Mouse (Mus musculus): ENCODE data around the gene Fyttd1.
"Not testable (repeated sequence)": the region's sequence is repeated elsewhere in the genome, so short reads cannot be mapped to it uniquely, and the experiment has no call there.

The Fyttd1 gene

DNA sequence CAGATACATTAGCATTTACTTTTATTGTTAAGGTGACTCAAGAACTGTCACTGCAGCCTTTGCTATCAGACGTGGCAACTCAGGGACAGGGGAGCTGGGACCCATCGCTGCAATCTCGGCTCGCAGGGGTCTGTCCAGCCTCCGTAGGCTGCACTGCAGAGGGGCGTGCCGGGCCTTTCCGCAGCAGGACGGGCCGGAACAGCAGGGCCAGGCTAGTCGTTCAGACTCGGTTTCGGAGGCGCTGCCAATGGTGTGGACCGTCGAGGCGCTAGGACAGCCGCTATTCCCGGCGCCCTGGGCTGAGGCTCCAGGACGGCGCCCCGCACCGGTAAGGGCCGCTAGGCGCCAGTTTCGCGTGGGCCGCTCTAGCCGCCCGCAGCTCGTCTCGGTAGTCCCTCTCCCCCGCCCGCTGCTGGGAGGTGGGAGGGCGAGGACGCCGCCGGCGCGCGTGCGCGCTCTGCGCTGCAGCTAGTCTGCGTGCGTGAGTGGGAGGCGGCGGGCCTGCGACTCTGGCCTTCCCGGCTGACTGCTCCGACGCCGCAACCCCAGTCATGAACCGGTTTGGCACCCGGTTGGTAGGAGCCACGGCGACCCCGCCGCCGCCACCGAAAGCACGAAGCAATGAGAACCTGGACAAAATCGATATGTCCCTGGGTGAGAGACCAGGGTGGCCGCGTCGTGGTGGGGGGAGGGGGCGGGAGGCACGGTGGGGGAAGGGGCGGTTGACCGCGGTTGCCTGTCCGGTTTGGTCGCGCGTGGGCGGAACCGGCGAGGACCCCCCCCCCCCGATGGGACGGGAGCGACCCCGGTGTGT, at the start of gene Fyttd1, which contains the start of gene Rubcn:
Gene Fyttd1 (plus strand): TSS at position 158 of the 814 bp plus-strand sequence.
Gene Rubcn (minus strand): TSS at position 424 of the 814 bp plus-strand sequence.
- DNase-seq (ENCODE audit: low read depth, low spot score) = peak; percentile 98

DNA sequence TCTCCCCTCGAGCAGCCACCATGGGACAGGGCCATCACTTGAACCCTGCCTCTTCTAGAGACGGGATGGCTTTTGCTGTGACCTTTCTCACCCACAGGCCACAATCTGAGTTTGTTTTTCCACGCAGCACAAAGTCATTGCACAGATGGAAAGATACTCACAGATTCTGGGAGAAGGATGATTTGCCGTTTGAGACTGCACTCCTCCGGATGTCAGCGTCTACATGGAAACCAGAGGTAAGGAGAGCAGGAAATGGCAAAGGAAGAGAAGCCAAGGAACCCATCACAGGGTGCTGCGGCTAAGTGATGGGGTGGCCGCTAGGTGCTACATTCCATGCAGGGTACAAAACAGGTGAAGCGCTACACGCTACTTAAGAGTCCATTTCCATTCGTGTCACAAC, 48.2 kb upstream of the Fyttd1 start:
- DNase-seq (ENCODE audit: low read depth, low spot score) = no peak

DNA sequence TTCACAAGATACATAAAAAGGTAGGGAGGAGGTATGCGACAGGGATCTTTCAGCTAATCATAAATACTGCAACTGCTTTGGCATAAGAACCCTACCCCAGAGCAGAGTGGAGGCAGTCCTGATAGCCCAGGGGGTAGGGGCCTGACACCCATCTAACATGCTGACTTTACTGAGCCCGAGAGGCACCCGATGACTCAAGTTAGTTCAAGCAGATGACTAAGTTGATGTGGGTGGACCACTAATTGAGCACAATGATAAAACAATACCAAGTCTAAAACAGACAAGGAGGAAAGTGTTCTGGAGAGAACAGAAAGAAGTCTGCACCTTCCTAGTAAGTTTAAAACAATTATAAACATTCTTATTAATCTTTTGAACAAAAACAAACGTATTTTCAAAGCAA, 45.8 kb upstream of the Fyttd1 start:
- DNase-seq (ENCODE audit: low read depth, low spot score) = no peak

DNA sequence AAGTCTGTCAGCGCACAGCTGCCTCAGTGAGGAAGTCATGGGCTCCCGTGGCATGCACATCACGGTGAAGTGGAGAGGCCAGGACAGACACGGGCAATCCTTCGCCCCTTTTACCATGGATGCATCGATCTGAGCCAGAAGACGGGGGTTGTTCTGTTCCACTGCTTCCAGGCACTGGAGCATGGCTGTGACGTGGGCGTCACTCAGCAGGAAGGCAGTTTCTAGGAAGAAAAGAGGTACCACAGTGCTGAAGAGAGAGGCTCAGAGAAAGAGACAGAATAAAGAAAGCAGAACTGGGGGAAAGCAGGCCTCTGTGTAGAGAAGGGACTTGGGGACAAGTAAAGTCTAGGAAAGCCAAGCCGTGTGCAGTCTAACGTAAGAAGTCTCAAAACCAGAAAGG, 30.2 kb upstream of the Fyttd1 start:
- DNase-seq (ENCODE audit: low read depth, low spot score) = no peak

DNA sequence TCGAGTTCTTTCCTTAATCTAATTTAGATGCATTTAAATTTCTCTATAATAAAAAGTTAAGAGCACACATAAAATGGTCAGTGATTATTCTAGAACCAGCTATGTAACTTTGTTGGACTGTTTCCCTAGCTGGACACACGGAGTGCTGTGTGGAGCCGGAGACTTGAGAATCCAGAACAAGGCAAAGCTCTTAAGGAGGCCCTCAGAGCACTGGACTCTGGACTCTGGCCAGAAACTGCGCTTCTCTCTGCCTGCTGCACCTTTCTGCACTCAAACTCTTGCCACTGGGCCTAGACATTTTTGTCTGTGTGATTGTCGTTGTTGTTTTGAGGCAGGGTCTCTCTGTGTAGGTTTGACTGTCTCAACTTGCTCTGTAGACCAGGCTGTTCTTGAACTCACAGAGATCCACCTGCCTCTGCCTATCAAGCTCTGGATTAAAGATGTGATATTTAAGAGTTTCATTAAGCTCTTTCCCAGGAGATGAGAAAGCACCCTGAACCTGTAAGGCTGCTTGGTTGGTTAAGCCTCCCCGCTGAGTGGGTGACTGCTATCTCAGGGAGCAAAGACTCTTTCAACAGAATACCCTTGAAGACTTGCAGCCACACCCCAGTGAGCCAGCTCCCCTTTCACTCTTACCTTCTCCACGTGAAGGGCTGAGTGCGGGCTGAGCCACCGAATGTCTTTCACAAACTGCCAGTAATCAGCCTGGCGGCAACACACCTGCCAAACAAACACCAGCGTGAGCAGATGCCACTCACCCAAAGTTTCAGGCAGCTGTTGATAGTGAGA, 28.1 kb upstream of the Fyttd1 start:
- no peak for DNase-seq (ENCODE audit: low read depth, low spot score)

DNA sequence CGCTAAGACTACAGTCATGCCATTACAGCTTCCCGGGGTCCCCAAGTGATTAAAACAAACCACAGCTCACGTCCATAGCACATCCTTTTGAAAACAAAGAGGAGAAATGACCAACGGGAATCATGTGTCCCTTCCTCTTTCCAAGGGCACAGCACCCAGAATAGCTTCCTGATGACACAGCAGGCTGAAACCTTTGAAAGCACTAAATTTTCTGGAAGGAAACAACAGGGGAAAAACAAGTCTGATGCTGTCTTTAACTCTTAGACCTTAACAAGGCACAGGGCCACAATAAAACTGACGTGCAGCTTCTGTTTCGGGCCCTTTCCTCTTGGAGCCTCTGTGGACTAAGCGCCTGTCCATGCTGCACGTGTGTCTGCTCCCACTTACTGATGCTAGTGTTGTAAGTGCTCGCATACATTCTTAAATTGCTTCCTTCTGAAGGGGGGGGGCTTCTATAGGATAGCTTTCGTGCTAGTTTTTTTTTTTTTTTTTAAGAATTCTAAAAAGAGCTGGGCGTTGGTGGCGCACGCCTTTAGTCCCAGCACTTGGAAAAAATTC, 23.7 kb upstream of the Fyttd1 start:
- DNase-seq (ENCODE audit: low read depth, low spot score) = no peak

DNA sequence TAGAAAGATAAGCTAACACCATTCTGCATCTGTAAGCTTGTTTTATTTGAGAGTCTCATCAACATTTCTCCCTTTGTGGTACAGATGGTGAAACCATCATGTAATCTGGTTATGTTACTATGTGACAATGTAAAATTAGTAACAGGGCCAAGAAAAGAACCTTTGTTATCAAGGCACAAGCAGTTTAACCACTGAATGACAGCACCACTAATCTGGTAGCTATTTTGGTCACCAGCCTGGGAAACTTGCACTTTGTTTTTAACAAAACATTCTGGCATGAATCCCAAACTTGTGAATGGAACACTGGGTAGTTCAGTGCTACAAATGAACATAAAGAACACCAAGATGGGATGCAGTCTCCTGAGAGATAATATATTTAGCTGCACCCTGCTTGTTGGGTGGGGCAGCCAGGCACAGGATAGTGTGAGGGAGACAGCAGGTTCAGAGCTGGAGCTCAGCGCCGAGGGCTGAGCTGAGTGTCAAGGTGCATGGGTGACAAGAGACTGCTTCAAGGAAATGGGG, 23.2 kb upstream of the Fyttd1 start:
- no peak for DNase-seq (ENCODE audit: low read depth, low spot score)

DNA sequence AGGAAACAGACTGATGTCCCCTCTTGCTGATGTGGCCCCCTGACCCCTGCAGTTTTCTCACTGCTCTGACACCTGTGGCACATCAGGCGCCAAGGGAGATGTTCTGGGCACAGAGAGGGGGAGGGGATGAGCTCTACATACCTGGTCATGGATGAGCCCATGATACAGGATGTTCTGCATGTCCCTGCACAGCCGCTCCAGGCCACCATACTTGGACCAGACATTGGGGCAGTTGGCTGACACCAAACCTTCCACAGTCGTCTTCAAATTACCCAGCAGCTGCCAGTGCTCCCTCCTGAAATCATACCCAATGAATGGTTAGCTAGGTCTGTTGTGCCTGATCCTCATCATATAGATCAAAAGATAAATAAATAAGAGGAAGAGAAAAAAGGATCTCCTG, 20.5 kb upstream of the Fyttd1 start:
- DNase-seq (ENCODE audit: low read depth, low spot score) = no peak

DNA sequence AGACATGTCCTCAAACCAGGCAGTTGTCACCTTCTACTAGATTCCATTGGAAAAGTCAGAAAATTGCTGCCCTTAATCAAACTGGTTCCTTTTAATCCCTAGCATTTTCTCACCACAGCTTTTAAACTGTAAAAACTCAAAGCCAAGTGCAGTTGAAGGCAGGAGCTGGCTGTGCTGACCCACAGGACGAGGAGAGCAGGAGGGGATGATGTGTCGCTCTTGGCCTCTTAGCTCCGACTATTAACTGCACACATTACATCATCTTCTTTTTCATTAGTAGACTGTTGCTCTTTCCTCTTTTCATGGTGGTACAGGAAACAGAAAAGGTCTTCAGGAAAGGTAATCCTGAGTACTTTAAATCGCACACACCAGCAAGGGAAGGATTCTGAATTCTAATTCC, 18.9 kb upstream of the Fyttd1 start:
- no peak for DNase-seq (ENCODE audit: low read depth, low spot score)

DNA sequence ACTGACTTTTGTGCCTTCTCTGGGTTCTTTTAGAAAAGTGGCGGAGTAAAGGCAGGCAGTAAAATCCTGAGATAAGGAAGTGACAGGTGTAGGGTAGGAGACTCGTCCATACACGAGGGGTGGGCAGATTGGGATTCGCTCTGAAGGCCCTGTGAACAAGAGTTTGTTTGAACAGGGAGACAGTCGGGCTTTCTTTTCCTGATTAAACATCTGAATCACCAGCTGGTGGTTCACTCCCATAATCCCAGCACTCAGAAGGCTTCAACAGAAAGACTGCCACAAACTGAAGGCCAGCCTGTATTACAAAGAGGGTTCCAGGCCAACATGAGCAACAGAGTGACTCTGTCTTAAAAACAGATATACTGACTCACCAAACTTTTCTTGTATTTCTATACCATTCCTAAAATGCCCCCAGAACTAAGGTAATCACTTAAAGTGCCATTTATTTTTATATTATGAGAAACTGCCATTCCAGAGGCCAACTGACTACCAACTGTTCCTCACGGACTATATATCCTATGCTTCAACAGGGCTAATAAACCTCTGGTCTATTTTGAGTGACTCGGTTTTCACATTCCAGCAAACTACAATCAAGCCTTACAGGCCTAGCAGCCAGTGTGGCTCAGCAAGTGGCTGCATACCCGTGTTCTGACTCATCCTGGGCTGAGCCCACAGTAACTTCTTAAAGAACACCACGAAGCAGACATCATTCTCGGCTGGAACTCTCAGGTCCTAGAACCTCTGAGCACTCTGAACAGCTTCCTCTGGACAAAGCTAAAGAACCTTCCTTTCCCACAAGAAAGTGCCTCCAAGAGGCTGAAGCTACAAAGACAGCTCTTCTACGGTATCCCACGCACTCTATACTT, 18.3 kb upstream of the Fyttd1 start:
- no peak for DNase-seq (ENCODE audit: low read depth, low spot score)

DNA sequence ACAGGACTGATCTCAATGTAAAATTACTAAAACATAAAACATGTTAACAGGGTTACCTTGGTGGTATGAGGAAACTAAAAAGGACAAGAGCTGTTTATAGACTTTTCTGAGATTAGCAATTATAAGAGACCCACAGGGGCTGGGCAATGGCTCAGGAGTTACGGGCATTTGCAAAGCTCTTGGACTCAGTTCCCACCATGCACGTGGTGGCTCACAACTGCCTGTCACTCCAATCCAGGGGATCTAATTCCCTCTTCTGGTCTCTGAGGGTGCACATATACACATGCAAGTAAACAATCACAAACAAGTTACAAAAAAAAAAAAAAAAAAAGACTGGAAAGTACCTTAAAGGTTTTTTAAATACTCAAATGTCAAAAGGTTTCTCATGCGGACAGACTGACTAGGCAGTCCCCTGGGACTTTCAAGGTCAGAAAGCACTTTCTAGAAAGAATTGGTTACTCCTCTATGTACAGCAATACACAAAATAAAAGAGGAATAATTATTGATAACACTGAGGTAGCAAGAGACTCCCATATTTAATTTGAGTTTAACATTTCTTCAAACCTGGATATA, 15.4 kb upstream of the Fyttd1 start:
- DNase-seq (ENCODE audit: low read depth, low spot score) = no peak

DNA sequence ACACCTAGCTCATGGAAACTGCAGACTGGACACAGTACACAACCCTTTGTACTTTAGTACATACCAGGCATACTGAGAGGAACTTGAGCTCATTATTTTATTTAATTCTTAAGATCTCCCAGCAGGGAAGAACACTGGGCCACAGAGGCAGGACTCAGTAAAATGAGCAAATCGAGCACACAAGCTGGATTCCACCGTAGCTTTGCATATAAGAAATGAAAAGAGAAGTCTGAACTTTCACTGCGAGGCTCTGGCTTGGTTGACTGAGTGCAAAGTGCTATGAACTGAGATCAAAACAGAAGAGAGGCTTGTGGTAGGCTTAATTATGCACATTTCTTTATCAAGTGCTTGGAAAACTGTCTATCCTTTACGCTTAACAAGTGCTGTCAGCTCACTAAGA, 11.9 kb upstream of the Fyttd1 start:
- DNase-seq (ENCODE audit: low read depth, low spot score) = no peak

DNA sequence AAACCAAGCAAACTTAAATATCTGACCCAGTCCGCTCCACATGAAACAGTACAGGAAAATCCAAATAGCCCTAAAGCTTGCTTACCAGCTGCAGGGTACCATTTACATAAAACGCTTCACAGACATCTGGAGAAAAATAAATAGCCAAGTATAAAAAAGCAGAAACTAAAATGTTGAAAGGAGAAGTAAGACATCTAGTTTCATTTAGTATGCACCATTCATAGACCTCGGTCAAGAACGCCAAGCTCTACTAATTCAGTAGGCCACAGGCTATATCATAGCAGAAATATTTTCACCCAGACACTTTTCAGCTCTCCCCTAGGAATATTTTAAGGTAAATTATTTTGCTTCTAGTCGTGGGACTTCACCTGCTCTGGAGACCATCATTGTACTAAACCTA, 10.6 kb upstream of the Fyttd1 start:
- DNase-seq (ENCODE audit: low read depth, low spot score) = no peak

DNA sequence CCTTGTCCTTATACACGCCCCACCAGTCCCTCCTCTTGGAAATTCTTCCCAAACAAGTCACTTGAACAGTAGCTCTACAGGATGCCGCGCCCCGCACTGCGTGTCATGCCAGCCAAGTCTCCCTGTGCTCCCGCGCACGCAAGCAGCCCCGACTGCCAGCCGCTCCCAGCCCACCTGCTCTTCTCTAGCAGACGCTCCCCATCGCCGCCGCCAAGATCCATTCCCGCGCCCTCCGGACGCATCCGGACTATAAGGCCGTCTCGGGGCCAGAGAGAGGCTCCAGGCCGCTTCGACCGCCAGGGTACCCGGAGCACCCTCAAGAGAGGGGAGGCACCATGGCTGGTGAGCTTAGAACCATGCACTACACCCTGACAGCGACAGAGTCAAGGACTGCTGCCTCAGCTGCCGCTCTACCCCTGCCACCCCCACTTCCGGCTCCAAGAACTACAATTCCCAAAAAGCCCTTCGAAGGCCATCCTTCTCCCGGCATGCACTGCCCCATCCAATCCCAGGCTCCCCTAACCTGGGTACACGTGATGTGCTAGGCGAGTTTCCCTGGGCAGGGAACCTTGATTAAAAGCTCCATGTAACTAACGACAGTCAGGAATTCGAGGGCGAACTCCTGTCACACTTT, 9.3 kb upstream of the Fyttd1 start:
- peak; percentile 91 for DNase-seq (ENCODE audit: low read depth, low spot score)

DNA sequence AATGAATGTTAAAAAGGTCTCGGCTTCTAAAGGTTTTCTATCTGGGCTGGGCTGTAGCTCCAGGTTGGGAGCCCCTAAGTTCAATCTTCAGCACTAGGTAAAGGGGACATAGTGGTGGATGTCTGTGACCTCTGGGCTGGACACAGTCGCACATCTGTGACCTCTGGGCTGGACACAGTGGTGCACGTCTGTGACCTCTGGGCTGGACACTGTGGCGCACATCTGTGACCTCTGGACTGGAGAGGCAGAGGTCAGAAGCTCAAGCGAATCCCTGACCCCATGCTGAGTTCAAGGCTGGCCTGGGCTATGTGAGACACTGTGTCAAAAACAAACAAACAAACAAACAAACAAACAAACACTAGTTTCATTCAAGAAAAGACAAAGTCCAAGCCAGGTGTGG, 7.1 kb upstream of the Fyttd1 start:
- DNase-seq (ENCODE audit: low read depth, low spot score) = no peak

DNA sequence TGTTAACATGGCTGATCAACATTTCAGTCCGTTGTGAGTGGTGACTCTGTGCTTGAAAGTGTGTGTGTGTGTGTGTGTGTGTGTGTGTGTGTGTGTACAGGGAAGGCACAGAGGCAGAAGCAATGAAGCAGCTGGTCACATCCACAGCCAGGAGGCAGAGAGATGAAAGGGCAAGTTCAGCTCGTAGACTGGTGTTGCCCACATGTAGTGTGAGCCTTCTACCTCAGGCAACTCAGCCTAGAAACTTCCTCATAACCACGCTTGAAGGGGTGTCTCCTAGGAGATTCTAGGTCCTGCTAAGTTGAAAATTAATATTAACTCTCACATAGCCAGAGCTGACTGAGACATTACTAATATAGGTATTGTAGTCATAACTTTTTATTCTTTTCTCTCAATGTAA, 3.9 kb upstream of the Fyttd1 start:
- DNase-seq (ENCODE audit: low read depth, low spot score) = no peak

DNA sequence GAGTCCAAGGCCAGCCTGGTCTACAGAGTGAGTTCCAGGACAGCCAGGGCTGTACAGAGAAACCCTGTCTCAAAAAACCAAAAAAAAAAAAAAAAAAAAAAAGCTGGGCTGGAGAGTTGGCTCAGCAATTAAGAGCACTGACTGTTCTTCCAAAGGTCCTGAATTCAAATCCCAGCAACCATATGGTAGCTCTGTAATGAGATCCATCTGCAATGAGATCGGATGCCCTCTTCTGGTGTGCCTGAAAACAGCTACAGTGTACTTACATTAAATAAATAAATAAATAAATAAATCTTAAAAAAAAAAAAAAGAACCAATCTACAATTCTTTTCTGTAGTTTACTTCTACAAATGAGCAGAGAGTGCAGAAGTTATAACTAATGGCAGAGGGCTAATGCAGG, 2.0 kb upstream of the Fyttd1 start:
- not testable (repeated sequence) for DNase-seq (ENCODE audit: low read depth, low spot score)

DNA sequence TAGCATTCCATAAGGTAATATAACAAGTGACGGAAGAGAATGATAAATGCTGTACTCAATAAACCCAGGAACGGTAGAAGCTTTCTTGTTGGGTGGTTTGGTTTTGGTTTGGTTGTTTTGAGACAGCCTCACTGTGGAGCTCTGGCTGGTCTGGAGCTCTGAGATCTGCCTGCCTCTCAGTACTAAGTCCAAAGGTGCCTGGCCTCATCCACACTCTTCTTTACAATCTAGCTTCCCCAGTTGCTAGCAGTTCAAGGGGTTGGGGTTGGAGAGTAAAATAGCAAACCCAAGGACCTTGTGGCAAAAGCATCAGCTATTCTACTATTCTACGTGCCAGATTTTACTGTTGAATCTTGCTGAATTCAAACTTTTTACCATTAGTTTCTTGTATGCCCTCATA, 1.5 kb upstream of the Fyttd1 start:
- no peak for DNase-seq (ENCODE audit: low read depth, low spot score)

DNA sequence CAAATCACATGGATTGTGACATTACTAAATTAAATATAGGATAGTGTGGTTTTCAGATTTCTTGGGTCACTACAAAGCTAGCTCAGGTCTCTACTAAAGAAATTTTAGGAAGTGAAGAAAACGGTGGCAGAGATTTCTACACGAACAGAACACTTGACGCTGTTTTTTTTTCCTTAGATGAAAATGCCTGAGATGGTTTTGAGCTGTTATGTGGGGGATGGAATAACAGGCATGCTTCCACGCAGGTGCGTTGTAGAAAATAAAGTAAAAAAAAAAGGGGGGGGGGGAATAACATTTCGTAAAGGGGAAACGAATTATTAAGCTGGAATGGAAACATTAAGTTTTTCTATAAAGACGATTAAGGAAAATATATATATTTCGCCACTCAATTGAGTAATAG, 469 bp upstream of the Fyttd1 start:
- DNase-seq (ENCODE audit: low read depth, low spot score) = no peak

DNA sequence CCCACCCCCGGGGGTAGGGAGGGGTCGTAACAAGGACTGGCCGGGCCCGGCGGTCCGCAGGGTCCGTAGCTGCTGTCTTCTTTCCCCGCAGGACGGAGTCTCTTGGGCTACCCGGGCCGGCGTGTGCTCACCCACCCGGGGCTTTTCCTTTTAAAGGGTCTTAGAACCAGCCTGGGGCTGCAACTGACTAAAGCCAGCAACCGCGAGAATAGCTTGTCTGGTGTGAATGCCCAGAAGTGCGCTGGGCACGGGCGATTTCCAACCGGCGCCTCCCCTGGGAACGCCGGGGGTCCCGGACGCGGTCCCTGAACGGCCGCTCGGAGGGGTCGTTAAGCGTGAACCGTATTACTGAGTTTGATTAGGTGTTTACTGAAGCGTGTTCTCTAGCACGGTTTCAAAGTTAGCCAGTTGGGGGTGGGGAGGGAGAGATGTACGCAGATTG, 878 bp downstream of the Fyttd1 start:
- DNase-seq (ENCODE audit: low read depth, low spot score) = peak; percentile 30

Data from CD4-positive helper T cell, adult 2 months (primary cell).